Mouse (Mus musculus) ES-Bruce4 (cell line): Measurements from ENCODE around the gene Clmn. TPM values are rescaled to one million over a fixed set of nuclear protein-coding genes. Genes with fewer than 3 reads are reported as not detected.

Source experiments
- H3K27ac ChIP-seq: 2 replicates; pipeline ENCODE4 v1.5.1; 2012; ENCODE audit warnings: low read length, inconsistent platforms; ENCODE audit not compliant: insufficient read depth
- H3K27me3 ChIP-seq: 2 replicates; pipeline ENCODE4 v1.6.1; 2012; ENCODE audit warnings: mild to moderate bottlenecking, low read length, inconsistent platforms; ENCODE audit not compliant: control insufficient read depth, poor library complexity, insufficient read depth, severe bottlenecking
- H3K36me3 ChIP-seq: 2 replicates; pipeline ENCODE4 v1.6.1; 2012; ENCODE audit warnings: inconsistent platforms, mild to moderate bottlenecking, low read length, moderate library complexity; ENCODE audit not compliant: control insufficient read depth, poor library complexity, insufficient read depth, severe bottlenecking
- H3K4me1 ChIP-seq: one replicate; pipeline ENCODE4 v1.8.1; 2011; ENCODE audit warnings: low read length; ENCODE audit not compliant: control insufficient read depth, insufficient read depth
- H3K4me3 ChIP-seq: 2 replicates; pipeline ENCODE4 v1.5.1; 2011; ENCODE audit warnings: low read depth, mild to moderate bottlenecking, low read length
- H3K9ac ChIP-seq: 2 replicates; pipeline ENCODE4 v1.6.1; 2012; ENCODE audit warnings: low read depth, mild to moderate bottlenecking, inconsistent platforms; ENCODE audit not compliant: poor library complexity, severe bottlenecking
- H3K9me3 ChIP-seq: replicated peaks from 2 replicates; pipeline ENCODE4 v1.6.1; 2012; ENCODE audit warnings: mild to moderate bottlenecking, low read length, inconsistent platforms; ENCODE audit not compliant: control insufficient read depth, poor library complexity, insufficient read depth, severe bottlenecking
- CTCF ChIP-seq: IDR thresholded peaks from one replicate; pipeline ENCODE4 v1.8.1; 2011; ENCODE audit warnings: low read depth, low read length
- EP300 ChIP-seq: IDR thresholded peaks from 2 replicates; pipeline ENCODE4 v1.6.1; 2011; ENCODE audit warnings: low read depth, low read length; ENCODE audit not compliant: insufficient read depth
- POLR2A ChIP-seq: IDR thresholded peaks from one replicate; pipeline ENCODE4 v1.8.1; 2011; ENCODE audit warnings: low read length; ENCODE audit not compliant: insufficient read depth
- polyA plus RNA-seq: library from polyadenylated mRNA; stranded (reverse); fragments of >200 nt; gene quantifications from 2 replicates; pipeline ENCODE4 v1.2.4, GENCODE M21; 2011; ENCODE audit warnings: low read depth; ENCODE audit not compliant: missing spikeins, insufficient read depth, insufficient read length

Clmn gene
- polyA plus RNA-seq, 1 experiment = 14.8 TPM

DNA sequence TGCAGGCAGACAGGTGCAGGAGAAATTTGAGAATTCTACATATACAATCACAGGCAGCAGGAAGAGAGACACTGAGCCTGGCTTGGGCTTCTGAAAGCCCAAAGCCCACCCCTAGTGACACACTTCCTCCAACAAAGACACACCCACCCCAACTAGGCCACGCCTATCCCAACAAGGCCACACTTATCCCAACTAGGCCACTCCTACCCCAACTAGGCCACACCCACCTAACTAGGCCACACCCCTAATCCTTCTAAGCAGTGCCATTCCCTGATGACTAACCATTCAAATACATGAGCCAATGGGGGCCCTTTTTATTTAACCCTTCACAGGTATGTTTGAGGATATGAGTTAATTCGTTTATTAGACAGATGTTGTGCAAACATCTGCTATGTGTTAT lies 42.3 kb upstream of the Clmn start:
- Histone ChIP-seq H3K9ac (no peak overlapping the region), H3K4me1 (peaks cover 2% of the 10 kb centered on the region), H3K27me3 (no peaks in the 10 kb centered on the region), H3K9me3 (no peaks in the 10 kb centered on the region), H3K36me3 (no peaks in the 10 kb centered on the region), H3K27ac (no peak overlapping the region), H3K4me3 (no peak overlapping the region)
- no peak for TF ChIP-seq EP300
- TF ChIP-seq POLR2A = no peak
- no peak for TF ChIP-seq CTCF

DNA sequence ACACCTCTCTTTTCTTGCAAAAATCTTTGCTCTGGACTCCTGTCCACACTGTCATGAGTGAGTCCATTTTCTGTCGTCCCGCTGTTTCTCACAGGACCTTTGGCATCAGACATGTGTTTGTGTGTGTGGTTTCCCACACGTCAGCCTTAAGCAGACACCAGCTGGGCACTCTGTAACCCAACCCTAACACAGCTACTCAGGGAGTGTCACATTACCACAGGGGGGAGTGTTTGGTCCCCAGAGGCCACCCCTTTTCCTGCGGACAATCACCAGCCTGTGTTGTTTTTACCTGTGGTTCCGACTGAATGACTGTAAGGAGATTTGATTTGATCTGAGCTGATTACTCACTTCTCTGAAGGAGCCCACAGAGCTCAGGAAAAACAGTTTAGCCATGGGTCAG lies 39.3 kb upstream of the Clmn start:
- no peak overlapping the region for H3K27ac ChIP-seq
- TF ChIP-seq POLR2A (no peak), CTCF (no peak), EP300 (0 out of 2 replicates have a peak, but pooled peaks have one; percentile 35)
- no peaks in the 10 kb centered on the region for H3K27me3 ChIP-seq
- H3K9ac ChIP-seq = no peak overlapping the region
- no peaks in the 10 kb centered on the region for H3K36me3 ChIP-seq
- peaks cover 6% of the 10 kb centered on the region for H3K4me1 ChIP-seq
- no peak overlapping the region for H3K4me3 ChIP-seq
- H3K9me3 ChIP-seq = no peaks in the 10 kb centered on the region

DNA sequence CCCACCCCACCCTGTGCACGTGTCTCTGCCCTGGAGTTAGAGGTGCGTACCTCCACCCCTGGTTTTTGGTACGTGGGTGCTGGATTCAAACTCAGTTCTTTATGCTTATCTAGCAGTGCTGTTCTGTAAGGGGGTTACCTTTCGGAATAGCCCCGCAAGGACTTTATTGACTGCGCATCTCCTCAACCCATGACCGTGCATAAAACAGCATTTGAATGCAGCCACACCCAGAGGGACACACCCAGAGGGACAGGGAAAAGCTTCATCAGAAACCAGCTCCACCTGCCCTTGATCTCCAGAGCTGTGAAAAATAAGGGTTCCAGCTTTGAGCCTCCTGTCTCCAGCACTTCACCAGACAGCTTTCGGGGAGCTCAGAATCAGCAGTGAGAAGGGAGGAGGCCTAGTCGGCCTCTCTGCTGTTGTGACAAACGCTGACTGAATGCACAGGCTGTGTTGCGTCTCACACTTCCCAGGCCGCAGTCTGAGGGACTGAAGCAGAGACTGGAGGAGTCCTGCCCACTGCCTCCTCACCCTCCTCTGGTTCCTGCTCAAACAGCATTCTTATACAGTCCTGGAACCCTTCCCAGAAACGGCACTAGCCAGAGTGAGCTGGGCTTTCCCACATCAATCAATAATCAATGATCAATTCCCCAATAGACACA lies 37.6 kb upstream of the Clmn start:
- no peak overlapping the region for H3K4me3 ChIP-seq
- TF ChIP-seq EP300 (peak; percentile 86), POLR2A (no peak), CTCF (no peak)
- H3K27ac ChIP-seq = peak overlapping the region; percentile 32
- H3K9ac ChIP-seq = no peak overlapping the region
- H3K36me3 ChIP-seq = no peaks in the 10 kb centered on the region
- H3K4me1 ChIP-seq = peaks cover 8% of the 10 kb centered on the region
- H3K27me3 ChIP-seq = no peaks in the 10 kb centered on the region
- H3K9me3 ChIP-seq = no peaks in the 10 kb centered on the region

DNA sequence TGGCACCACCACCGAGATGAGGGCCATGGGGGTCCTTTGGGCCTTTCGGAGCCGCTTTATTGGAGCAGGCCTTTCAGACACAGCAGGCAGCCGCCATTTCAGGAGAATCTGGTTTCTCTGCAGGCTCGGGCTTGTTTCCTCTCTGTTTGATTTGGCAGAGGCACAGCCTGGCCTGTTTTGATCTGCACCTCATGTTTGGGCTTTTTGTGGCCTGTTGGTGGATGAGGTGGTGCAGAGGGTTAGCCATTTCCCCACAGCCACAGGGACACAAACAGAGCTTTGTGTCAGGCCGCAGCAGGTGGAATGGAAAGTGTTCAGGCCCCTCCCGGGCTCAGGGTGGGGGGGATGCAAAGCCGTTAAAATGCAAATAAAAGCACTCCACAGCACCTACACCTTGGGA lies 36.4 kb upstream of the Clmn start:
- Histone ChIP-seq H3K27me3 (no peaks in the 10 kb centered on the region), H3K4me1 (peaks cover 14% of the 10 kb centered on the region), H3K36me3 (no peaks in the 10 kb centered on the region), H3K9me3 (no peaks in the 10 kb centered on the region), H3K4me3 (no peak overlapping the region; the same call in 1 of the 2 replicates), H3K27ac (peak overlapping the region; percentile 35; the same call in 1 of the 2 replicates), H3K9ac (peak overlapping the region; percentile 19; the same call in 1 of the 2 replicates)
- peak; percentile 94 for TF ChIP-seq EP300
- TF ChIP-seq POLR2A = no peak
- TF ChIP-seq CTCF = no peak

DNA sequence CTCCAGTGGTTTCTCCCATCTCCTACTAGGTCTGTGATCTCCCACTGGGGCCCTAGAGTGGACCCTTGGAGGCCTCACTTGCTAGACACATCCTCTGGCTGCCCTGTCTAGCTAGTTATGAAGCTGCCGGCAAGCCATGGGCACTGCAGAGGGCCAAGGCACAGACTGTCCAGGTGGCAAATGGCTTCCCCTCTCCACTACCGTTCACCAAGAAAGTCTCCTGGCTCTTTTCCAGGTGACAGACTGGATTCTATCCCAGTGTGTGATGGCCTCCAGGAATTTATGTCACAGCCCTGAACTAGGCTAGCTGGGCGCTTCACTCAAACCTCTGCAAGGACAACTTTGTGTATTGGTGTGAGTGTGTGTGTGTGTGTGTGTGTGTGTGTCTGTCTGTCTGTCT lies 35.0 kb upstream of the Clmn start:
- no peaks in the 10 kb centered on the region for H3K27me3 ChIP-seq
- H3K36me3 ChIP-seq = no peaks in the 10 kb centered on the region
- H3K4me3 ChIP-seq = no peak overlapping the region
- H3K27ac ChIP-seq = no peak overlapping the region
- no peaks in the 10 kb centered on the region for H3K9me3 ChIP-seq
- H3K9ac ChIP-seq = no peak overlapping the region
- TF ChIP-seq CTCF (no peak), POLR2A (no peak), EP300 (no peak)
- H3K4me1 ChIP-seq = peaks cover 14% of the 10 kb centered on the region

DNA sequence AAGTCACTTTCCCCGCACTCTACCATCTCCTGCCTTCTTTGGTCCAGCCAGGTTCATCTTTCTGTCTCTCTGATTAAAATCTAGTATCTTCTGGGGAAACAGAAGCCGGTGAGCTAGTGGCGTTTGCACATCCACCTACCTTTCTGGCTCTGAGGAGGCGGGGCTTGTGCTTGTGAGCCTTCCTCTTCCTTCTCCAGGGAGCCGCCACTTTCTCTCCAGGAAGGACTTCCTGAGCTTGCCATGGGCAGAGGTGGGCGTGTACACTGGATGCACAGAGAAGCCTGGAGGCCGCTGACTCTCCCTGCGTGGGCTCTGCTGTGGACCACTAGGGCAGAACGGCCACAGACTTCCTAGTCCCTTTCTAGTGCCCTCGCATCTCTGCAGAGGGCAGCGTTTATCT lies 34.3 kb upstream of the Clmn start:
- H3K36me3 ChIP-seq = no peaks in the 10 kb centered on the region
- no peak for TF ChIP-seq POLR2A
- TF ChIP-seq CTCF = no peak
- TF ChIP-seq EP300 = no peak
- H3K27ac ChIP-seq = no peak overlapping the region
- no peaks in the 10 kb centered on the region for H3K27me3 ChIP-seq
- no peak overlapping the region for H3K9ac ChIP-seq
- H3K4me1 ChIP-seq = peaks cover 14% of the 10 kb centered on the region
- no peaks in the 10 kb centered on the region for H3K9me3 ChIP-seq
- peak overlapping the region; percentile 38 for H3K4me3 ChIP-seq
